Mouse (Mus musculus): ENCODE measurements around the gene Zdhhc22.

GRCm38 (mm10) chr12:86948627-86949026 lies 41.6 kb downstream of the Zdhhc22 start:
- no peak for TF ChIP-seq CTCF (IDR thresholded peaks at IDR 0.05; ENCODE audit: low read depth)
- no peak for TF ChIP-seq EP300 (IDR thresholded peaks at IDR 0.05; ENCODE audit: low read depth)

Measured in heart, postnatal 0 days (tissue).